Mouse (Mus musculus): ENCODE data around the gene Inf2. TPM values are rescaled to one million over a fixed set of nuclear protein-coding genes. Genes with fewer than 3 reads are reported as not detected.

Gene Inf2
- polyA plus RNA-seq, 1 experiment from 2014 or later, result 0.20 TPM

GRCm38 (mm10) chr12:112560176-112560797 lies 28.3 kb upstream of the Inf2 start:
- Histone ChIP-seq H3K27me3 (ENCODE audit: control insufficient read depth, insufficient read depth, low read length) (no peaks in the 10 kb centered on the region), H3K36me3 (ENCODE audit: control insufficient read depth, insufficient read depth, low read length) (no peaks in the 10 kb centered on the region), H3K4me1 (ENCODE audit: control insufficient read depth, insufficient read depth, low read length) (no peaks in the 10 kb centered on the region), H3K4me2 (ENCODE audit: low read depth, low read length) (no peak overlapping the region), H3K9me3 (ENCODE audit: control insufficient read depth, low read length) (no peaks in the 10 kb centered on the region), H3K9ac (replicated peaks; ENCODE audit: low read depth, low read length) (no peak overlapping the region), H3K27ac (ENCODE audit: low read depth, low read length) (no peak overlapping the region), H3K4me3 (ENCODE audit: low read depth, low read length) (no peak overlapping the region)
- WGBS, result 62% methylated on average over 5 of the region's 5 CpGs
- no peak for ATAC-seq (ENCODE audit: low read depth)

DNA sequence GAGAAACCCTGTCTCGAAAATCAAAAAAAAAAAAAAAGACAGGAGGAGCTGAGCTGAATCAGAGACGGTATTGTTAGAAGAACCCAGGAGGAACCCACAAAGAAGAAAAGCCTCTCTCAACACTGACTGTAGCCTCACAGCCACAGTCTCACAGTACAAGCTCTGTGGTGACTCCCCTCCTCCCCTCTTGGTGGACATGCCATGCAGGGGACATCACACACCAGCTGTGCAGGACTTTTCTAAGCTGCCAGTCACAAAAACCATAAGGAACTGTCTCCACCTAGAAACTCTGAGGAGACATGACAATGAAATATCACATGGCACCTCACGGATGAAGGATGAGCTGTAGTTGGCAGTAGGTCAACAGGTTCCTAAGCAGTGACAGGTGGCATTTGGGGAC lies 27.4 kb upstream of the Inf2 start:
- no peak overlapping the region for H3K4me2 ChIP-seq (ENCODE audit: low read depth, low read length)
- no peak overlapping the region for H3K27ac ChIP-seq (ENCODE audit: low read depth, low read length)
- no peaks in the 10 kb centered on the region for H3K27me3 ChIP-seq (ENCODE audit: control insufficient read depth, insufficient read depth, low read length)
- H3K9me3 ChIP-seq (ENCODE audit: control insufficient read depth, low read length), result no peaks in the 10 kb centered on the region
- no peak overlapping the region for H3K9ac ChIP-seq (replicated peaks; ENCODE audit: low read depth, low read length)
- 63% methylated on average over 3 of the region's 3 CpGs for WGBS
- H3K4me1 ChIP-seq (ENCODE audit: control insufficient read depth, insufficient read depth, low read length), result no peaks in the 10 kb centered on the region
- no peak for ATAC-seq (ENCODE audit: low read depth)
- no peak overlapping the region for H3K4me3 ChIP-seq (ENCODE audit: low read depth, low read length)
- H3K36me3 ChIP-seq (ENCODE audit: control insufficient read depth, insufficient read depth, low read length), result no peaks in the 10 kb centered on the region

DNA sequence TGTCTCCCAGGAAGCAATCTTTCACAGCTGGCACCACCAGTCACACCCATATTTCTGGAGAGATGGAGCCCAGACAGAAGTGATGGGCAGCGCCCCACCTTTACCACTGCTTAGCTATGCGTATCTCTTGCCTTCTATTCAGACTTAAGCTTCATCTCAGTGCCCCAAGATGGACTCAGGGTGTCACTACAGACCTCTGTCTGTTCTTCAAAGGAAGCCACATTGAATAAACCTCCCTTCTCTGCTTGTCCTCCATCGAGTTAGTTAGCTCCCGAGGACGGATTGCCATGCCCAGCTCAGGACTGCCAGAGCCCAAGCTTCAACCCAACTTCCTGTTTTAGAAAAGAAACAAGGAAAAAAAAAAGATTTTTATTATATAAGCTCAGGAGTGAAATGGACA lies 26.1 kb upstream of the Inf2 start:
- 74% methylated on average over 5 of the region's 5 CpGs for WGBS
- no peak for ATAC-seq (ENCODE audit: low read depth)
- no peak overlapping the region for H3K4me3 ChIP-seq (ENCODE audit: low read depth, low read length)
- no peaks in the 10 kb centered on the region for H3K4me1 ChIP-seq (ENCODE audit: control insufficient read depth, insufficient read depth, low read length)
- H3K4me2 ChIP-seq (ENCODE audit: low read depth, low read length), result no peak overlapping the region
- H3K9ac ChIP-seq (replicated peaks; ENCODE audit: low read depth, low read length), result no peak overlapping the region
- H3K36me3 ChIP-seq (ENCODE audit: control insufficient read depth, insufficient read depth, low read length), result no peaks in the 10 kb centered on the region
- no peaks in the 10 kb centered on the region for H3K27me3 ChIP-seq (ENCODE audit: control insufficient read depth, insufficient read depth, low read length)
- H3K27ac ChIP-seq (ENCODE audit: low read depth, low read length), result no peak overlapping the region
- no peaks in the 10 kb centered on the region for H3K9me3 ChIP-seq (ENCODE audit: control insufficient read depth, low read length)

DNA sequence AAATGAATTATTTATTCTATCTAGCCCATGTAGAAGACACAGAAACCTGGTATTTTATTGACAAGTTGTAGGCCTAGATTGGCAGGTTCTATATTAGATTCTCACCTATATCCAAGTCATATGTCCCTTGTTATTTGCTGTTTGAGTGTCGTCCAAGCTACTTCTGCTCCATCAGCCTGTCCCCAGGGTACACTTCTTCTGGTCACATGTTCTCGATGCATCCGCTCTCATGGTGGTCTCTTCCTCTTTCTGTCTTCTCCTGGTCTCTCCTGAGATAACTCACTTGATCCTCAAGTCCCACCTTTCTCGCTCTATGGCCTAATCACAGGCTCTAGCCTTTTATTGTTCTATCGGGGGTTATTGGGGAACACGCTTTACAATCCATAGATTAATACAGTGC lies 25.6 kb upstream of the Inf2 start:
- Histone ChIP-seq H3K9me3 (ENCODE audit: control insufficient read depth, low read length) (no peaks in the 10 kb centered on the region), H3K4me2 (ENCODE audit: low read depth, low read length) (no peak overlapping the region), H3K9ac (replicated peaks; ENCODE audit: low read depth, low read length) (no peak overlapping the region), H3K27ac (ENCODE audit: low read depth, low read length) (no peak overlapping the region), H3K27me3 (ENCODE audit: control insufficient read depth, insufficient read depth, low read length) (no peaks in the 10 kb centered on the region), H3K36me3 (ENCODE audit: control insufficient read depth, insufficient read depth, low read length) (no peaks in the 10 kb centered on the region), H3K4me1 (ENCODE audit: control insufficient read depth, insufficient read depth, low read length) (no peaks in the 10 kb centered on the region), H3K4me3 (ENCODE audit: low read depth, low read length) (no peak overlapping the region)
- 87% methylated on average over 6 of the region's 6 CpGs for WGBS
- no peak for ATAC-seq (ENCODE audit: low read depth)

DNA sequence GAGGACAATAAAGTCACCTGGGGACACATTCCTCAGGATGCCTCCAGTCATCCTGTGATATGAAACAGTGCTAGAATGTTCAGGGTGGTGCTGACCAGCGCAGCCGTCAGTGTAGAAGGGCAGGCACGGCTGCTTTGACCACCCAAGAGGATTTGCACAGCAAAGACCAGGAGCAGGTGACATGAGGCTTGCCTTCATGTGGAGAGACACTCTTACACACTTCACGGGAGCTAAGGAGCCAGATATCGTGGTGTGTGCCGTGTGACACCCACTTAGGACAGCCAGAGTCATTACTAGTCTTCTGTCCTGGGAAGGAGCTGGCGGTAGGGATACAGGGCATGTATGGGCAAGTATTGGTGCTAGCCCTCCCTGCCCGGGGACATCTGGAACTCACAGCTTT lies 18.4 kb upstream of the Inf2 start:
- WGBS, result 93% methylated on average over 8 of the region's 8 CpGs
- Histone ChIP-seq H3K36me3 (ENCODE audit: control insufficient read depth, insufficient read depth, low read length) (no peaks in the 10 kb centered on the region), H3K4me1 (ENCODE audit: control insufficient read depth, insufficient read depth, low read length) (no peaks in the 10 kb centered on the region), H3K27ac (ENCODE audit: low read depth, low read length) (no peak overlapping the region), H3K4me3 (ENCODE audit: low read depth, low read length) (no peak overlapping the region), H3K27me3 (ENCODE audit: control insufficient read depth, insufficient read depth, low read length) (no peaks in the 10 kb centered on the region), H3K9ac (replicated peaks; ENCODE audit: low read depth, low read length) (no peak overlapping the region), H3K4me2 (ENCODE audit: low read depth, low read length) (no peak overlapping the region), H3K9me3 (ENCODE audit: control insufficient read depth, low read length) (no peaks in the 10 kb centered on the region)
- ATAC-seq (ENCODE audit: low read depth), result no peak

GRCm38 (mm10) chr12:112571064-112571463 lies 17.5 kb upstream of the Inf2 start:
- WGBS, result 64% methylated on average over 6 of the region's 6 CpGs
- no peaks in the 10 kb centered on the region for H3K4me1 ChIP-seq (ENCODE audit: control insufficient read depth, insufficient read depth, low read length)
- H3K4me2 ChIP-seq (ENCODE audit: low read depth, low read length), result no peak overlapping the region

GRCm38 (mm10) chr12:112575274-112575986 lies 13.2 kb upstream of the Inf2 start:
- Histone ChIP-seq H3K9me3 (ENCODE audit: control insufficient read depth, low read length) (no peaks in the 10 kb centered on the region), H3K4me2 (ENCODE audit: low read depth, low read length) (no peak overlapping the region), H3K4me1 (ENCODE audit: control insufficient read depth, insufficient read depth, low read length) (0 out of 2 replicates have a peak, but pooled peaks cover 3% of the 10 kb centered on the region), H3K4me3 (ENCODE audit: low read depth, low read length) (no peak overlapping the region), H3K9ac (replicated peaks; ENCODE audit: low read depth, low read length) (no peak overlapping the region), H3K27me3 (ENCODE audit: control insufficient read depth, insufficient read depth, low read length) (no peaks in the 10 kb centered on the region), H3K27ac (ENCODE audit: low read depth, low read length) (no peak overlapping the region), H3K36me3 (ENCODE audit: control insufficient read depth, insufficient read depth, low read length) (no peaks in the 10 kb centered on the region)
- 86% methylated on average over 8 of the region's 8 CpGs for WGBS
- ATAC-seq (ENCODE audit: low read depth), result no peak

More at GRCm38 (mm10) chr12:112571064-112571463, 17.5 kb upstream of the Inf2 start:
- no peak overlapping the region for H3K27ac ChIP-seq (ENCODE audit: low read depth, low read length)
- no peaks in the 10 kb centered on the region for H3K27me3 ChIP-seq (ENCODE audit: control insufficient read depth, insufficient read depth, low read length)
- no peak overlapping the region for H3K9ac ChIP-seq (replicated peaks; ENCODE audit: low read depth, low read length)
- H3K4me3 ChIP-seq (ENCODE audit: low read depth, low read length), result no peak overlapping the region
- no peak for ATAC-seq (ENCODE audit: low read depth)
- H3K9me3 ChIP-seq (ENCODE audit: control insufficient read depth, low read length), result no peaks in the 10 kb centered on the region
- no peaks in the 10 kb centered on the region for H3K36me3 ChIP-seq (ENCODE audit: control insufficient read depth, insufficient read depth, low read length)

DNA sequence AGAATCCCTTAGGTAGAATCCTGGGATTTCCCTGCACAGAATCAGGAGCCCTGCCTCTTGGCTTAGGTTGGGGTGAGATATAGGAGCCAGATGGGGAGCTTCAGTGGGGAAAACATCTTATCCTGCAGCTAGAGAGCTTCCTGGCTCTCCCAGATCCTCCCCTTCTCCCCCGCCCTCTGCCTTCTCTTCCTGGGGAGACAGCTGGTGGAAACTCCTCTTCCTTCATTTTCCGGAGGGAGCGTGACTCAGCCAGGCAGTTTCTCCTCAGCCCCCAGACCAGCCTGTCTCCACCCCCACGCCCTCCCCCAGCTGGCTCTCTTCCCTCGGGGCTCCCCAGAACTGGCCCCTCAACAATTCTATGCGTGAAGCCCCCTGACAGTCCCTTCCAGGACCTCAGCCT lies 12.2 kb upstream of the Inf2 start:
- no peaks in the 10 kb centered on the region for H3K9me3 ChIP-seq (ENCODE audit: control insufficient read depth, low read length)
- WGBS, result 21% methylated on average over 5 of the region's 6 CpGs
- no peaks in the 10 kb centered on the region for H3K27me3 ChIP-seq (ENCODE audit: control insufficient read depth, insufficient read depth, low read length)
- no peak for ATAC-seq (ENCODE audit: low read depth)
- no peak overlapping the region for H3K4me2 ChIP-seq (ENCODE audit: low read depth, low read length)
- 0 out of 2 replicates have a peak, but pooled peaks cover 3% of the 10 kb centered on the region for H3K4me1 ChIP-seq (ENCODE audit: control insufficient read depth, insufficient read depth, low read length)
- no peaks in the 10 kb centered on the region for H3K36me3 ChIP-seq (ENCODE audit: control insufficient read depth, insufficient read depth, low read length)
- no peak overlapping the region for H3K4me3 ChIP-seq (ENCODE audit: low read depth, low read length)
- H3K27ac ChIP-seq (ENCODE audit: low read depth, low read length), result no peak overlapping the region; the same call in 1 of the 2 replicates
- H3K9ac ChIP-seq (replicated peaks; ENCODE audit: low read depth, low read length), result no peak overlapping the region

DNA sequence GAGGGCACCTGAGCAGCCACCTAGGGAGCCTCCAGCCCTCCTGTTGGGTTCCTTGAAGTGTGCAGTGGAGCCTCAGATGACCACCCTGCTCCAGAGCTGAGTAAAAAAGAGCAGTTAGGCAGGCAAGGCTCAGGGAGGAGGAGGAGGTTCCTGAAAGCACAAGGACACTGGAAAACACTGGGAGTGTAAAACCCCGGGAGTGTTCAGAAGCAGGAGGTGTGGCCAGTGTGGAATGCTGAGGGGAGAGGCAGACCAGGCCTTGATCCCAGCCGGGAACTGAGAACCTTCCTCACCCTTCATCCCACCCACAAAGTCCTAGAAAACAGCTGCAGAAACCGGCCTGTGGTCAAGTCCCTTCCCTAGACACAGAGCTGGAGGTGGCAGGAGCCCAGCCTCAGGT lies 11.8 kb upstream of the Inf2 start:
- Histone ChIP-seq H3K9me3 (ENCODE audit: control insufficient read depth, low read length) (no peaks in the 10 kb centered on the region), H3K9ac (replicated peaks; ENCODE audit: low read depth, low read length) (no peak overlapping the region), H3K27ac (ENCODE audit: low read depth, low read length) (no peak overlapping the region), H3K27me3 (ENCODE audit: control insufficient read depth, insufficient read depth, low read length) (no peaks in the 10 kb centered on the region), H3K36me3 (ENCODE audit: control insufficient read depth, insufficient read depth, low read length) (no peaks in the 10 kb centered on the region), H3K4me3 (ENCODE audit: low read depth, low read length) (no peak overlapping the region), H3K4me2 (ENCODE audit: low read depth, low read length) (no peak overlapping the region), H3K4me1 (ENCODE audit: control insufficient read depth, insufficient read depth, low read length) (0 out of 2 replicates have a peak, but pooled peaks cover 3% of the 10 kb centered on the region)
- 2% methylated on average over 3 of the region's 3 CpGs for WGBS
- no peak for ATAC-seq (ENCODE audit: low read depth)
